Mouse (Mus musculus) thymus, adult 2 months (tissue): ENCODE measurements around the gene 1700008O03Rik.

Experiments
- CTCF ChIP-seq: fragments of 200-500 bp; IDR thresholded peaks from 2 replicates; pipeline ENCODE4 v1.5.1; 2012; ENCODE audit warnings: mild to moderate bottlenecking, control low read depth, low read length, moderate library complexity, borderline replicate concordance; ENCODE audit not compliant: control insufficient read depth, poor library complexity, insufficient read depth; ENCODE audit errors: extremely low read depth
- POLR2A ChIP-seq: fragments of 200-500 bp; IDR thresholded peaks from 2 replicates; pipeline ENCODE4 v1.6.1; 2012; ENCODE audit warnings: mild to moderate bottlenecking, low read length, control low read depth, moderate library complexity; ENCODE audit not compliant: control insufficient read depth, poor library complexity, insufficient read depth; ENCODE audit errors: extremely low read depth

GRCm38 (mm10) chr7:44356590-44357481 lies 28.8 kb downstream of the 1700008O03Rik start:
- TF ChIP-seq CTCF, result no peak
- TF ChIP-seq POLR2A, result no peak
